Mouse (Mus musculus): ENCODE data around the gene Ciao2b. TPM values are rescaled to one million over a fixed set of nuclear protein-coding genes. Genes with fewer than 3 reads are reported as not detected.

Gene Ciao2b
- total and polyA plus RNA-seq, 3 experiments = 72.2 to 81.1 (median 76.4) TPM

DNA sequence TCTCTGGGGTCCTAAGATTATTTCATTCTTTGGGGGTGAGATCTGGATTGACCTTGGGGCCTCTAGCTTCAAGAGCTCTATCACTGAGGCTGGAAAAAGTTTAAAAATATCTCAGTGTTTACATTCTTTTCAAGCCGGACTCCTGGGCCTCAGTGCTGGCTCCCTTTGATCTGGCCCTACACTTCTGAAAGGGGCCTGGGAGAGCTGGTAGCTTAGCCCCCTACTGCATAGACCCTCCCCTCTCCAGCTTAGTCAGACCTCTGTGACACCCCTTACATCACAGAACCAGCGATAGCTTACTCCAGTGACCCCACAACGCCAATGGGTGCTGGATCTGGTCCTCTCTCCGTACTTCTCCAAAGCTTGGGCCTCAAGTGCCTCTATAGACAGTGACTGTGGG, 30.2 kb downstream of the Ciao2b start:
- dilution Hi-C loops (cut with MboI; ENCODE audit: extremely low pct_ligation_motif_present, extremely low pct_unique_long_range_greater_than_20kb, low sequenced_read_pairs) (no loop called here), in situ Hi-C loops (cut with MboI; ENCODE audit: low pct_ligation_motif_present, low pct_unique_long_range_greater_than_20kb, low sequenced_read_pairs) (no loop called here)

DNA sequence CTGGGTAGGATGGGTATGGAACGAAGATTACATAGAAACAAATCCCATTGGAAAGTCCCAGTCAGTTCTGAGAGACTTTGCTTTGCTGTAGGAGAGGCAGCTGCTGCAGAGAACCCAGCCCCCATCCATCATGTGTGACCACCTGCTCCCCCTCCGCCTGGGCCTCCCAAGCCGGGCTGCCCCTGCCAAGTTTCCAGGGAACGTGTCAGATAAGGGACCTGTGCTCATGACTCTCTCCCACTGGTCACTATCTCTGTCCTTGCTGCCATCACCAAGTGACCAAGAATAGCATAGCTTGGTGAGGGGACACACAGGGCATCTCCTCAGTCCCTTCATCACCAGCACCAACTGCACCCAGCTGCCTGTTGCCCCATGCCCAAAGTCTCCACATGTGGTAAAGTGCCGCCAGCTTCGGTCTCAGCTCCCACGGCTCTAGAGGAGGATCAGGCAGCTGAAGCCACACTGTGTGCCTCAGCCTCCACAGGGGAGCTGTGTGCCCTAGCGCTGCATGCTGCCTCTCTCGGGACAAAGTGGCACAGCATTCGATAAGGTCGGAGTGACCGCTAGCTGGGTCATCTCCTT, 31.5 kb downstream of the Ciao2b start:
- in situ Hi-C loops (cut with MboI; ENCODE audit: low pct_ligation_motif_present, low pct_unique_long_range_greater_than_20kb, low sequenced_read_pairs) (no loop called here), dilution Hi-C loops (cut with MboI; ENCODE audit: extremely low pct_ligation_motif_present, extremely low pct_unique_long_range_greater_than_20kb, low sequenced_read_pairs) (no loop called here)
- Histone ChIP-seq H3K9me3 (replicated peaks; ENCODE audit: low read length) (no peaks in the 10 kb centered on the region), H3K79me2 (replicated peaks; ENCODE audit: control insufficient read depth, extremely low read depth, insufficient read depth, poor library complexity, severe bottlenecking) (no peaks in the 10 kb centered on the region), H3K4me2 (ENCODE audit: insufficient read depth, low read depth, poor library complexity, severe bottlenecking) (no peak overlapping the region), H3K4me3 (replicated peaks in 1 of 3; ENCODE audit: low read depth in 2 of 3, low read length in 2 of 3, poor library complexity in 1 of 3) (no peak overlapping the region), H3K9ac (ENCODE audit: insufficient read depth, low read depth) (no peak overlapping the region), H3K36me3 (replicated peaks in 1 of 2; ENCODE audit: control insufficient read depth in 1 of 2, insufficient read depth in 1 of 2, low read length in 1 of 2) (no peaks in the 10 kb centered on the region), H3K4me1 (ENCODE audit: control insufficient read depth in 1 of 2, insufficient read depth in 2 of 2) (peaks cover 6 to 46% of the 10 kb centered on the region in 2 experiments), H3K27me3 (replicated peaks) (no peaks in the 10 kb centered on the region), H3K27ac (ENCODE audit: insufficient read depth, low read depth) (no peak overlapping the region)
- DNase-seq (ENCODE audit: extremely low read depth) = no peak
- TF ChIP-seq IRF4 (IDR thresholded peaks at IDR 0.05; ENCODE audit: low read depth, low read length) = no peak
- no peak for TF ChIP-seq CHD2 (IDR thresholded peaks at IDR 0.05; ENCODE audit: low read length)
- TF ChIP-seq UBTF (IDR thresholded peaks at IDR 0.05; ENCODE audit: low read depth, low read length) = no peak
- TF ChIP-seq JUND (conservative IDR thresholded peaks at IDR 0.05; ENCODE audit: low read depth, low read length) = no peak
- TF ChIP-seq TBP (conservative IDR thresholded peaks at IDR 0.05; ENCODE audit: low read depth, low read length) = no peak
- no peak for TF ChIP-seq EP300 (IDR thresholded peaks at IDR 0.05; ENCODE audit: low read length)
- no peak for TF ChIP-seq RCOR1 (conservative IDR thresholded peaks at IDR 0.05; ENCODE audit: low read depth, low read length)
- TF ChIP-seq NELFE (IDR thresholded peaks at IDR 0.05; ENCODE audit: low read depth, low read length) = no peak
- TF ChIP-seq CHD1 (IDR thresholded peaks at IDR 0.05; ENCODE audit: low read depth, low read length) = no peak

More for the DNA sequence above, 30.2 kb downstream of the Ciao2b start:
- TF ChIP-seq POLR2A (IDR thresholded peaks at IDR 0.05; ENCODE audit: low read depth, low read length) (no peak), USF1 (IDR thresholded peaks at IDR 0.05; ENCODE audit: low read depth, low read length) (no peak), MAZ (IDR thresholded peaks at IDR 0.05; ENCODE audit: low read depth, low read length) (no peak), MAFK (IDR thresholded peaks at IDR 0.05; ENCODE audit: insufficient replicate concordance, low read length) (no peak), TBP (conservative IDR thresholded peaks at IDR 0.05; ENCODE audit: low read depth, low read length) (no peak), TCF12 (IDR thresholded peaks at IDR 0.05; ENCODE audit: low read depth, low read length) (no peak), JUN (IDR thresholded peaks at IDR 0.05; ENCODE audit: insufficient read depth, low read depth, low read length) (no peak), ZNF384 (IDR thresholded peaks at IDR 0.05; ENCODE audit: low read depth, low read length) (no peak), RAD21 (IDR thresholded peaks at IDR 0.05; ENCODE audit: low read depth, low read length) (no peak), GABPA (IDR thresholded peaks at IDR 0.05; ENCODE audit: insufficient replicate concordance, low read depth, low read length) (no peak), NRF1 (IDR thresholded peaks at IDR 0.05; ENCODE audit: low read depth, low read length) (no peak), UBTF (IDR thresholded peaks at IDR 0.05; ENCODE audit: low read depth, low read length) (no peak), PAX5 (IDR thresholded peaks at IDR 0.05; ENCODE audit: low read length) (no peak), POLR2AphosphoS2 (IDR thresholded peaks at IDR 0.05; ENCODE audit: low read depth, low read length) (no peak), MEF2A (IDR thresholded peaks at IDR 0.05; ENCODE audit: borderline replicate concordance, low read depth, low read length) (no peak), MAX (IDR thresholded peaks at IDR 0.05; ENCODE audit: low read length) (no peak), KAT2A (IDR thresholded peaks at IDR 0.05; ENCODE audit: insufficient replicate concordance, low read length) (no peak), RCOR1 (conservative IDR thresholded peaks at IDR 0.05; ENCODE audit: low read depth, low read length) (no peak)
- Histone ChIP-seq H3K27me3 (replicated peaks) (peaks cover 2% of the 10 kb centered on the region), H3K9me3 (replicated peaks; ENCODE audit: low read length) (no peaks in the 10 kb centered on the region), H3K36me3 (replicated peaks in 1 of 2; ENCODE audit: control insufficient read depth in 1 of 2, insufficient read depth in 1 of 2, low read length in 1 of 2) (no peaks in the 10 kb centered on the region), H3K27ac (ENCODE audit: insufficient read depth, low read depth) (no peak overlapping the region), H3K4me1 (ENCODE audit: control insufficient read depth in 1 of 2, insufficient read depth in 2 of 2) (peaks cover 2 to 33% of the 10 kb centered on the region in 2 experiments; a peak in 3 of 4 replicates), H3K9ac (ENCODE audit: insufficient read depth, low read depth) (no peak overlapping the region), H3K79me2 (replicated peaks; ENCODE audit: control insufficient read depth, extremely low read depth, insufficient read depth, poor library complexity, severe bottlenecking) (no peaks in the 10 kb centered on the region), H3K4me3 (replicated peaks in 1 of 3; ENCODE audit: low read depth in 2 of 3, low read length in 2 of 3, poor library complexity in 1 of 3) (no peak overlapping the region), H3K4me2 (ENCODE audit: insufficient read depth, low read depth, poor library complexity, severe bottlenecking) (no peak overlapping the region)
- no peak for DNase-seq (ENCODE audit: extremely low read depth)

All from CH12.LX (cell line).